Mouse (Mus musculus): ENCODE results near the gene Prps1l1.

Prps1l1 gene

GRCm38 (mm10) chr12:35027533-35027932, 43.0 kb downstream of the Prps1l1 start:
- no peak for DNase-seq
